ENCODE assay signal across 8 mouse cellular contexts in the genomic region with DNA sequence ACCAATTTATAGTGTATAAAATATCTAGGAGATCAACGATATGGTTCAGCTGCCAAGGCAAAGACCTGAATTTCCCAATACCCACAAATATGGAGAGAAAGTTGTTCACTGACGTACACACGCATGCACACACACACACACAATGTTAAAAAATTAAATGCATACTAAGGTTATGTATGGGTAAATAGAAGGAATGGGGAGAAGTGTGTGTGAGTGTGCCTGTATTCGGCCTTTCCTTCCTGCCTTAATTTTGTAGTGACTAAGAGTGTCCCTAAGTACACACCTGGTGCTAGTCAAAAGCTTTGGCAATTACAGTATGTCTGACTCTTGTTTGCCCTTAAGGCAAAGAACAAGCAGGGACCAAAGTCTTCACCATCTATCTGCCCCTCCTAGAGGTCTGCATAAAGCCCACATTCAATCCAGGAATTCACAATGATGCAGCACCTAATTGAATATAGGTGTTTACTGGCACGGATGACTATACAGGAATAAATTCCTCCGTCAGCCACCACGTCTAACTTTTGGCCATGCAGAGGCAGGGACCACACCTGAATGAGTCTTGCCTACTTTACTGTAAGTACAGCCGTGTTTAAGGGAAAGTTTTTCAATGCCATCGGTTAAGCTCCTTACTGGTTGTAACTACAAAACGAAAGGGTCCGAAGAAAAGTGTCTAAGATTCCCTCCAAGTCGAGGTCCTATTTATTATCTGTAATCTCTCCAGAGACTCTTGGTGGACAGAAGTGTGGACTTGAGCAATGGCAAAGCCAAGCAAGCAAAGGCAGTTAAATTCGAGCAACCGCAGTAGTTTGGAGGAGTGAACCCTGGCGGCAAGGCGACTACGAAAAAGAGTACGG. TPM values are rescaled to one million over a fixed set of nuclear protein-coding genes. Genes with fewer than 3 reads are reported as not detected.
DNase-seq lines count a peak whose midpoint lies in the region; ATAC-seq and TF ChIP-seq lines count a peak whose summit lies in the region.

No protein-coding gene starts in this region.

- H3K4me1 ChIP-seq in thymus, adult 2 months (replicated peaks; ENCODE audit: control insufficient read depth, insufficient read depth, low read length) = 0 out of 2 replicates have a peak, but pooled peaks cover 2% of the 10 kb centered on the region
- H3K4me1 ChIP-seq in neural tube, embryonic 13.5 days (replicated peaks) = peaks cover 31% of the 10 kb centered on the region

- H3K27me3 ChIP-seq in thymus, adult 2 months (ENCODE audit: control insufficient read depth, insufficient read depth, low read length) = no peaks in the 10 kb centered on the region
- no peaks in the 10 kb centered on the region for H3K27me3 ChIP-seq in neural tube, embryonic 13.5 days

- H3K27ac ChIP-seq in thymus, adult 2 months (ENCODE audit: control insufficient read depth, insufficient read depth, low read length) = peak overlapping the region; percentile 7; the same call in 1 of the 2 replicates
- peak overlapping the region; percentile 81; the same call in 1 of the 2 replicates for H3K27ac ChIP-seq in neural tube, embryonic 13.5 days (replicated peaks)

- peak overlapping the region; percentile 92 for H3K4me3 ChIP-seq in thymus, adult 2 months (ENCODE audit: control insufficient read depth, insufficient read depth, low read length)
- peak overlapping the region; percentile 73 for H3K4me3 ChIP-seq in neural tube, embryonic 13.5 days

- WGBS in thymus, adult 2 months = 24% methylated on average over 18 of the region's 18 CpGs
- WGBS in neural tube, embryonic 13.5 days = 28% methylated on average over 18 of the region's 18 CpGs

- no peaks in the 10 kb centered on the region for H3K36me3 ChIP-seq in thymus, adult 2 months (ENCODE audit: control insufficient read depth, insufficient read depth, low read length)
- no peaks in the 10 kb centered on the region for H3K36me3 ChIP-seq in neural tube, embryonic 13.5 days

- peak overlapping the region; percentile 71 for H3K4me2 ChIP-seq in neural tube, embryonic 13.5 days

- H3K9ac ChIP-seq in neural tube, embryonic 13.5 days = peak overlapping the region; percentile 82

- ATAC-seq in neural tube, embryonic 13.5 days (ENCODE audit: low read depth) = no peak

- peak; percentile 44 for DNase-seq in cerebellum, adult 9-10 months
- no peak for DNase-seq in cerebellum, adult 8-10 months
- DNase-seq in thymus, adult 2 months = no peak
- DNase-seq in thymus, postnatal 4 days = no peak
- DNase-seq in kidney, postnatal 10 days = peak; percentile 22
- no peak for DNase-seq in right cerebral cortex, postnatal 10 days (ENCODE audit: low spot score in 2 of 2)
- no peak for DNase-seq in cerebellum, adult 18-20 months

- H3K9me3 ChIP-seq in neural tube, embryonic 13.5 days = no peaks in the 10 kb centered on the region

- TF ChIP-seq POLR2A in thymus, adult 2 months (IDR thresholded peaks at IDR 0.05; ENCODE audit: control insufficient read depth, extremely low read depth, insufficient read depth, low read length, poor library complexity) = no peak

- TF ChIP-seq CTCF in thymus, adult 2 months (IDR thresholded peaks at IDR 0.05; ENCODE audit: borderline replicate concordance, control insufficient read depth, extremely low read depth, insufficient read depth, low read length, poor library complexity) = no peak

RNA-seq across cellular contexts. Expression of gene Dnah8, which starts 12.7 kb away (rescaled TPM):
- polyA plus RNA-seq in thymus, adult 2 months (2012; rRNA removed) = 51.3 and 58.4 TPM in 2 replicates
- 1.2 and 1.5 TPM in 2 replicates for polyA plus RNA-seq in neural tube, embryonic 13.5 days (2015; fragmentation: Nextera tagmentation; extraction: Ambion mirVana)

RNA-seq across cellular contexts. Expression of gene Glo1, which starts 15.2 kb away (rescaled TPM):
- 43.5 and 43.6 TPM in 2 replicates for polyA plus RNA-seq in thymus, adult 2 months (2012; rRNA removed)
- polyA plus RNA-seq in neural tube, embryonic 13.5 days (2015; fragmentation: Nextera tagmentation; extraction: Ambion mirVana) = 157 and 160 TPM in 2 replicates

RNA-seq across cellular contexts. Expression of gene Btbd9, which starts 35.2 kb away (rescaled TPM):
- 29.1 and 33.7 TPM in 2 replicates for polyA plus RNA-seq in thymus, adult 2 months (2012; rRNA removed)
- 122 and 126 TPM in 2 replicates for polyA plus RNA-seq in neural tube, embryonic 13.5 days (2015; fragmentation: Nextera tagmentation; extraction: Ambion mirVana)

Comparison
In these comparisons a context has a peak if more than half of its experiments do, and no peak if none do; other contexts are left out.
1. DNase-seq: peak in cerebellum, adult 9-10 months (single experiment) and kidney, postnatal 10 days (single experiment); none in cerebellum, adult 8-10 months (single experiment), thymus, adult 2 months (single experiment), thymus, postnatal 4 days (single experiment), right cerebral cortex, postnatal 10 days (0 of 2) and cerebellum, adult 18-20 months (0 of 2).
2. RNA of gene Dnah8, which starts 12.7 kb away (polyA plus RNA-seq): 51.3 to 58.4 TPM in thymus, adult 2 months; 1.2 to 1.5 TPM in neural tube, embryonic 13.5 days; every median in the first group is over 10 times any median in the second.